Mouse (Mus musculus) kidney, adult 2 months (tissue): ENCODE data around the gene Ambra1. TPM values are rescaled to one million over a fixed set of nuclear protein-coding genes. Genes with fewer than 3 reads are reported as not detected.

Experiments
- DNase-seq: peaks from one replicate; pipeline ENCODE4 v3.0.0; 2021
- H3K27ac ChIP-seq: fragments of 200-500 bp; 2 replicates; pipeline ENCODE4 v1.5.1; 2012; ENCODE audit warnings: low read depth, low read length, control low read depth, inconsistent platforms; ENCODE audit not compliant: insufficient read depth
- H3K27me3 ChIP-seq: fragments of 200-500 bp; replicated peaks from 2 replicates; pipeline ENCODE4 v1.6.1; 2012; ENCODE audit warnings: mild to moderate bottlenecking, moderate library complexity, low read length, inconsistent platforms; ENCODE audit not compliant: control insufficient read depth, insufficient read depth
- H3K36me3 ChIP-seq: fragments of 200-500 bp; 2 replicates; pipeline ENCODE4 v1.6.1; 2012; ENCODE audit warnings: mild to moderate bottlenecking, moderate library complexity, low read length, inconsistent platforms; ENCODE audit not compliant: control insufficient read depth, insufficient read depth
- H3K4me1 ChIP-seq: fragments of 200-500 bp; 2 replicates; pipeline ENCODE4 v1.6.1; 2011; ENCODE audit warnings: low read length; ENCODE audit not compliant: control insufficient read depth, insufficient read depth
- H3K4me3 ChIP-seq: fragments of 200-500 bp; 2 replicates; pipeline ENCODE4 v1.5.1; 2011; ENCODE audit warnings: mild to moderate bottlenecking, low read depth, low read length, control low read depth; ENCODE audit not compliant: insufficient read depth
- CTCF ChIP-seq: fragments of 200-500 bp; conservative IDR thresholded peaks from 2 replicates; pipeline ENCODE4 v1.5.1; 2011; ENCODE audit warnings: low read depth, mild to moderate bottlenecking, control low read depth, low read length, moderate library complexity, mixed read lengths; ENCODE audit not compliant: insufficient read depth, insufficient read length
- POLR2A ChIP-seq: fragments of 200-500 bp; IDR thresholded peaks from one replicate; pipeline ENCODE4 v1.6.1; 2011; ENCODE audit warnings: low read depth, low read length, control low read depth
- WGBS: fragments of 180-500 bp; shearing (Covaris S2); methylation state at CpG from one replicate; pipeline ENCODE4 v1.1.7; 2018; 5-methylcytosine and 5-hydroxymethylcytosine counted together
- polyA plus RNA-seq: library from polyadenylated mRNA; depleted of rRNA; stranded (reverse); fragments of >200 nt; gene quantifications from 2 replicates; pipeline ENCODE4 v1.2.3, GENCODE M21; 2012

Gene Ambra1
- polyA plus RNA-seq, 1 experiment: 34.5 TPM

DNA sequence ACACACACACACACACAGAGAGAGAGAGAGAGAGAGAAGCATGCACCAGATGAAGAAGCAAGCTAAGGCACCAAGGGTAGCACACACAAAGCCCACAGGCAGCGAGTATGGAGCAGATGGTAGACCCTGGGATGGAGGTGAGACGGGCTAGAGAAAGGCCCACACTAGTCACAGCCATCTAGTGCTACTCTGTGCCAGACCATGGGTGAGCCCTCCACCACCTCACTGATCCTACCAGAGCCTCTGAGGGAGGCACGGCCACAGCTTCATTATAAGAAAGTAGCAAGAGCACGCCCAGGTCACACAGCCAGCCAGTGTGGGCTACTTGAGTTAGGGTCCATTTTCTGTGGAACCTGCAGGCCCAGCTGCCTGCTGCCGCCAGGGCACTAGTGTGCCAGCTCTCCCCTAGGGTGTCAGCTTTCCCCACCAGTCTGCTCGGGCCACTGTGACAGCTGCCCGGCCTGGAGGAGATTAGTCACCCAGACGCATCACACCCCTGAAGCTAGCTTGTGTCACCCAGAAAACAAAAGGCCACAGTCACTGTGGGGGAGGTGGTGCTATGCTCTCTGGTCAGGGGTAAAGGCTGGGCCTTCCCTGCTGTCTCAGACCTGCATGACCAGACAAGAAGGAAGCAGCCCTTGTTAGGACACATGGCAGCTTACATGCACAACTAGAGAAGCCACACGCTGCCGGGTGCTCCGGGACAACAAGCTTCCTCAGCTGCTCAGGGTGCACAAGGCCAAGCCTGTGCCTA lies 217.6 kb downstream of the Ambra1 start:
- no peak overlapping the region for H3K4me3 ChIP-seq

DNA sequence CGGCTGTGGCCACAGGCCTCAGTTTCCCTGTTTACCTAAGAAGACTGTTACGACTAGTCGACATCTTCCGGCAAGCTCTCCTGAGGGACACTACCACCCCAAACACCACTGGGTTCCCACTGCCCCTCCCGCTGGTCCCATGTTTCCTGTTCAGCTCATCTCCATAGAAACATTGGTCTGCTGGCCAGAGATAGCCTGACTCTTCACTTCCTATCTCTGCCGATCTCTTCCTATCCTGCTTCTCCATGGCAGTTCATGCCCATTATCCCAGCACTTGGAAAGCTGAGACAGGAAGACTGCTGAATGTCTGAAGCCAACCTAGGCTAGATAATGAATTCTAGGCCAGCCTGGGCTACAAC lies 218.2 kb downstream of the Ambra1 start:
- Histone ChIP-seq H3K4me1 (peaks cover 14% of the 10 kb centered on the region), H3K4me3 (no peak overlapping the region)

More for the DNA sequence above, 217.6 kb downstream of the Ambra1 start:
- no peaks in the 10 kb centered on the region for H3K36me3 ChIP-seq
- H3K27ac ChIP-seq: no peak overlapping the region
- 54% methylated on average over 11 of the region's 11 CpGs for WGBS
- H3K4me1 ChIP-seq: peaks cover 14% of the 10 kb centered on the region
- H3K27me3 ChIP-seq: no peaks in the 10 kb centered on the region
- DNase-seq: no peak
- TF ChIP-seq POLR2A: no peak
- TF ChIP-seq CTCF: no peak

GRCm38 (mm10) chr2:91948792-91949241 lies 218.9 kb downstream of the Ambra1 start:
- Histone ChIP-seq H3K27ac (no peak overlapping the region; the same call in 1 of the 2 replicates), H3K4me1 (peaks cover 14% of the 10 kb centered on the region), H3K27me3 (no peaks in the 10 kb centered on the region), H3K36me3 (no peaks in the 10 kb centered on the region), H3K4me3 (no peak overlapping the region)
- WGBS: 63% methylated on average over 3 of the region's 3 CpGs
- DNase-seq: no peak
- TF ChIP-seq CTCF (no peak), POLR2A (no peak)

More for the DNA sequence above, 218.2 kb downstream of the Ambra1 start:
- Histone ChIP-seq H3K36me3 (no peaks in the 10 kb centered on the region), H3K27me3 (no peaks in the 10 kb centered on the region), H3K27ac (no peak overlapping the region)
- 78% methylated on average over 6 of the region's 6 CpGs for WGBS
- peak; percentile 71 for DNase-seq
- TF ChIP-seq CTCF: no peak
- no peak for TF ChIP-seq POLR2A

DNA sequence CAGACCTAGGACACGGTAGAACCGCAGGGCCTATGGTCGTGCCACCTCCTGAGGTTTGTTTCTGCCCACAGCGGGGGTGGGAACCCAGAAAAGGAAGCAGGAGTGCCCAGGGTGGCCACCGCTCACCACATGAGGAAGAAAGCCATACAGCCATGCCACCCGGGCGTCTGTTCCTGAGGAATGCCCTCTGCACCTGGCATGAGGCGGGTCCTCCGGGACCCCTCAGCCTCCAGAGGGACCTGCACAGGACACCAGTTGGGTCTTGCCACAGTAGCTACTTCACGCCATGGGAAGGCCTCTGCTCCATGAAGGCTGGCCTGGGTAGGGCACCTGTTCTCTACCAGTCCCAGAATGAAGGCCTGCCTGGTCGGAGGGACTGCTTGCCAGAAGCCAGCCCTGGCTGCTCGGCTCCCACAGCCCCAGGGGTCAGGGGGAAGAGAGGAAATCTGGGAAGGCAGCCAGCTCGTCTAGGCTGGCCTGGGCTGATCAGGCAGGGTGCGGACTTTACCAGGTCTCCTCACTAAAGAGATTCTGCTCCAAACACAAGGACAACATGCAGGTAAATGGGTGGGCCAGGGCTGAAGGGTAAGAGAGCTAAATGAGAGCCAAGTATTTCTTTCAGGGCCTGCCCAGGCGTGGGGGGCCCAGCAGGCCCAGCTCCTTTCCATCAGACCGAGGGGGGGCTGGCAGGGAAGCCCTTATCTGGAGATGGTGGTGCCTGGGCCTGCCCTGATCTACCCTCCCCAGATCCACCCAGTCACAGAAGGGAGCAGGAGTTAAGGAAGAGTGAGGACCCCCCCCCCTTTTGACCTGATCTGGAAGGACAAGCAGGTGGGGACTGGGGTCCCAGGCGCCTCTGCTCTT lies 219.7 kb downstream of the Ambra1 start:
- peaks cover 14% of the 10 kb centered on the region for H3K4me1 ChIP-seq
- H3K27ac ChIP-seq: peak overlapping the region; percentile 54
- no peaks in the 10 kb centered on the region for H3K36me3 ChIP-seq
- peak overlapping the region; percentile 7; the same call in 1 of the 2 replicates for H3K4me3 ChIP-seq
- H3K27me3 ChIP-seq: no peaks in the 10 kb centered on the region
- WGBS: 36% methylated on average over 17 of the region's 17 CpGs
- peak; percentile 89 for DNase-seq
- TF ChIP-seq POLR2A: no peak
- no peak for TF ChIP-seq CTCF

GRCm38 (mm10) chr2:91950275-91951085 lies 220.5 kb downstream of the Ambra1 start:
- DNase-seq: peak; percentile 65
- no peak for TF ChIP-seq CTCF
- no peak for TF ChIP-seq POLR2A
- Histone ChIP-seq H3K4me3 (peak overlapping the region; percentile 7; the same call in 1 of the 2 replicates), H3K4me1 (peaks cover 14% of the 10 kb centered on the region), H3K27ac (peak overlapping the region; percentile 54; the same call in 1 of the 2 replicates), H3K36me3 (no peaks in the 10 kb centered on the region), H3K27me3 (no peaks in the 10 kb centered on the region)
- WGBS: 15% methylated on average over 15 of the region's 15 CpGs

DNA sequence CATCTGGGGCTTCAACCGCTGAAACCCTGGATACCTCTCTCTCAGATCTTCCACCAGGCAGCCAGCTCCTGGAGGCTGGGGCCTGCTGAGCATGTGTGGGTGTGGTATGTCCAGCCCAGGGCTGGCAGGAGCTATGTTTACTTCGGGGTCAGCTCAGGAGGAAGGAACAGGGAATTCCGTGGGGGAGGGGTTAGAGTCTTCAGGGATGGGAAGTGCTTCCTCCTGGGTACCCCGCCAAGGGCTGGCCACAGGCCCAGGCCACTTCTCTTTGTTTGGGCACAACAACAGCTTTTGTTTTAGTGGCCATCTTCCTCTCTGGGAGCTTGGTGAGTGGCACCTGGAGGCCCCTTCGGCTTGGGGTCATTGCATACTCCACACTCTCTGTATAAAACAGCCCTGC lies 223.9 kb downstream of the Ambra1 start:
- DNase-seq: peak; percentile 93
- no peak for TF ChIP-seq CTCF
- TF ChIP-seq POLR2A: no peak
- Histone ChIP-seq H3K4me3 (no peak overlapping the region), H3K27ac (peak overlapping the region; percentile 36; the same call in 1 of the 2 replicates), H3K4me1 (peaks cover 16% of the 10 kb centered on the region), H3K36me3 (no peaks in the 10 kb centered on the region), H3K27me3 (no peaks in the 10 kb centered on the region)
- 14% methylated on average over 5 of the region's 5 CpGs for WGBS
